Mouse (Mus musculus): ENCODE results near the gene Mid1ip1. TPM values are rescaled to one million over a fixed set of nuclear protein-coding genes. Genes with fewer than 3 reads are reported as not detected.

The Mid1ip1 gene
- total and polyA plus RNA-seq, 3 experiments = 37.1 to 51.2 (median 41.5) TPM

DNA sequence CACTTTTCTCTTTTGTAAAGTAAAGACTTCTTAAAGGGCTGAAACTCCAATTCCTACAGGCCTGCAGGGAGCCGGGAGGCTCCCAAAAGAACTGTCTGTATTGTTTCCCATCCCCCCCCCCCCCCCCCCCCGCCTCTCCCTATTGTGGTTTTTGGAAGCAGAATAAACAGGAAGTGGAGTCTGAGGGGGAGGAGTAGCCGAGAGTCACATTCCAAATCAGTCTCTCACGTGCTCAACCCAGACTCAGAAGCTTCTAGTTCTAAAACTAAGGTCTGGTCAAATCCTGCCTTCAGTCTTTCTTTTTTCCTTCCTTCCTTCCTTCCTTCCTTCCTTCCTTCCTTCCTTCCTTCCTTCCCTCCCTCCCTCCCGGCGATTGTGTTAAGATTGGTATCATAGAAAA lies 14.7 kb downstream of the Mid1ip1 start:
- H3K9me3 ChIP-seq (replicated peaks; ENCODE audit: low read length) = no peaks in the 10 kb centered on the region
- TF ChIP-seq SIN3A (IDR thresholded peaks at IDR 0.05; ENCODE audit: low read length) (no peak), NRF1 (IDR thresholded peaks at IDR 0.05; ENCODE audit: low read depth, low read length) (no peak), CTCF (conservative IDR thresholded peaks at IDR 0.05 in 1 of 2, IDR thresholded peaks at IDR 0.05 in 1 of 2; ENCODE audit: low read depth in 2 of 2, low read length in 2 of 2) (no peak), SMC3 (IDR thresholded peaks at IDR 0.05; ENCODE audit: low read depth, low read length) (no peak), KAT2A (IDR thresholded peaks at IDR 0.05; ENCODE audit: insufficient replicate concordance, low read length) (no peak), ZC3H11A (IDR thresholded peaks at IDR 0.05; ENCODE audit: low read depth, low read length) (no peak)
- H3K27me3 ChIP-seq (replicated peaks) = no peaks in the 10 kb centered on the region
- no peak overlapping the region for H3K4me3 ChIP-seq (replicated peaks in 1 of 3; ENCODE audit: low read depth in 2 of 3, low read length in 2 of 3, poor library complexity in 1 of 3)
- no peak for DNase-seq (ENCODE audit: extremely low read depth)
- H3K9ac ChIP-seq (ENCODE audit: insufficient read depth, low read depth) = no peak overlapping the region
- in situ Hi-C loops (cut with MboI; ENCODE audit: low pct_ligation_motif_present, low pct_unique_long_range_greater_than_20kb, low sequenced_read_pairs) = no loop called here
- H3K27ac ChIP-seq (ENCODE audit: insufficient read depth, low read depth) = no peak overlapping the region
- H3K4me1 ChIP-seq (ENCODE audit: control insufficient read depth in 1 of 2, insufficient read depth in 2 of 2) = no peaks in the 10 kb centered on the region
- dilution Hi-C loops (cut with MboI; ENCODE audit: extremely low pct_ligation_motif_present, extremely low pct_unique_long_range_greater_than_20kb, low sequenced_read_pairs) = no loop called here
- H3K4me2 ChIP-seq (ENCODE audit: insufficient read depth, low read depth, poor library complexity, severe bottlenecking) = no peak overlapping the region
- no peaks in the 10 kb centered on the region for H3K36me3 ChIP-seq (replicated peaks in 1 of 2; ENCODE audit: control insufficient read depth in 1 of 2, insufficient read depth in 1 of 2, low read length in 1 of 2)
- no peaks in the 10 kb centered on the region for H3K79me2 ChIP-seq (replicated peaks; ENCODE audit: control insufficient read depth, extremely low read depth, insufficient read depth, poor library complexity, severe bottlenecking)

DNA sequence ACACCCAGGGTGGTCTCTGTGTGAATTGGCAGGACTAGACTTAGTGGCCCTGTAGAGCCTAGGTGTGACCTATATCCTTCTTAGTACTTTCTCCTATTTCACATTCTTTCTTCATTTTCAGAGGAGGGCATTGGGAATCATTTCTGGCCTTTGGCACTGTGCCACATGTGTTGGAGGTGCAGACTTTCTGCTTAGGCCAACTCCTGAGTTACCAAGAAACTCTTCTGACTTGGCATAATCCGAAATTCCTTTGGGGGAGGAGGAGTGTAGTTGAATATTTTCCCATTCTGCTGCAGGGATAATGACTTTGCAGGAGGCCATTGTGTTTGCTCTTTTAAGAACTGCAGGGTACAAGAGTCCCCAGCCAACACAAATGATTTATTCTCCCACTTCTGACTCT lies 19.6 kb downstream of the Mid1ip1 start:
- Histone ChIP-seq H3K27ac (ENCODE audit: insufficient read depth, low read depth) (no peak overlapping the region), H3K36me3 (replicated peaks in 1 of 2; ENCODE audit: control insufficient read depth in 1 of 2, insufficient read depth in 1 of 2, low read length in 1 of 2) (no peaks in the 10 kb centered on the region), H3K4me2 (ENCODE audit: insufficient read depth, low read depth, poor library complexity, severe bottlenecking) (no peak overlapping the region), H3K4me1 (ENCODE audit: control insufficient read depth in 1 of 2, insufficient read depth in 2 of 2) (no peaks in the 10 kb centered on the region), H3K4me3 (replicated peaks in 1 of 3; ENCODE audit: low read depth in 2 of 3, low read length in 2 of 3, poor library complexity in 1 of 3) (no peak overlapping the region), H3K27me3 (replicated peaks) (no peaks in the 10 kb centered on the region), H3K79me2 (replicated peaks; ENCODE audit: control insufficient read depth, extremely low read depth, insufficient read depth, poor library complexity, severe bottlenecking) (no peaks in the 10 kb centered on the region), H3K9me3 (replicated peaks; ENCODE audit: low read length) (no peaks in the 10 kb centered on the region), H3K9ac (ENCODE audit: insufficient read depth, low read depth) (no peak overlapping the region)
- in situ Hi-C loops (cut with MboI; ENCODE audit: low pct_ligation_motif_present, low pct_unique_long_range_greater_than_20kb, low sequenced_read_pairs) (no loop called here), dilution Hi-C loops (cut with MboI; ENCODE audit: extremely low pct_ligation_motif_present, extremely low pct_unique_long_range_greater_than_20kb, low sequenced_read_pairs) (no loop called here)
- no peak for DNase-seq (ENCODE audit: extremely low read depth)
- TF ChIP-seq USF1 (IDR thresholded peaks at IDR 0.05; ENCODE audit: low read depth, low read length) (no peak), TCF12 (IDR thresholded peaks at IDR 0.05; ENCODE audit: low read depth, low read length) (no peak), ZC3H11A (IDR thresholded peaks at IDR 0.05; ENCODE audit: low read depth, low read length) (no peak), HCFC1 (IDR thresholded peaks at IDR 0.05; ENCODE audit: low read depth, low read length) (no peak), NELFE (IDR thresholded peaks at IDR 0.05; ENCODE audit: low read depth, low read length) (no peak), MXI1 (IDR thresholded peaks at IDR 0.05; ENCODE audit: low read depth, low read length) (no peak), KAT2A (IDR thresholded peaks at IDR 0.05; ENCODE audit: insufficient replicate concordance, low read length) (no peak), MAZ (IDR thresholded peaks at IDR 0.05; ENCODE audit: low read depth, low read length) (no peak), BHLHE40 (IDR thresholded peaks at IDR 0.05; ENCODE audit: low read depth, low read length) (no peak), CHD2 (IDR thresholded peaks at IDR 0.05; ENCODE audit: low read length) (no peak), GABPA (IDR thresholded peaks at IDR 0.05; ENCODE audit: insufficient replicate concordance, low read depth, low read length) (no peak), SIN3A (IDR thresholded peaks at IDR 0.05; ENCODE audit: low read length) (no peak), MYC (IDR thresholded peaks at IDR 0.05; ENCODE audit: low read depth, low read length) (no peak), JUN (IDR thresholded peaks at IDR 0.05; ENCODE audit: insufficient read depth, low read depth, low read length) (no peak), JUND (conservative IDR thresholded peaks at IDR 0.05; ENCODE audit: low read depth, low read length) (no peak), PAX5 (IDR thresholded peaks at IDR 0.05; ENCODE audit: low read length) (no peak)

Measured in CH12.LX (cell line).